Mouse (Mus musculus): ENCODE results near the gene Slain1. TPM values are rescaled to one million over a fixed set of nuclear protein-coding genes. Genes with fewer than 3 reads are reported as not detected.

The Slain1 gene
- total and polyA plus RNA-seq, 2 experiments from 2014 or later, result 20.3 to 89.7 TPM

- 15% methylated on average over 18 of the region's 18 CpGs for WGBS
- Histone ChIP-seq H3K27me3 (ENCODE audit: insufficient read depth, low read length) (no peaks in the 10 kb centered on the region), H3K4me1 (ENCODE audit: insufficient read depth, low read length) (peaks cover 7% of the 10 kb centered on the region), H3K9me3 (ENCODE audit: low read length) (no peaks in the 10 kb centered on the region), H3K9ac (replicated peaks; ENCODE audit: low read length, poor library complexity, severe bottlenecking) (peak overlapping the region; percentile 36), H3K4me2 (ENCODE audit: low read depth, low read length, poor library complexity, severe bottlenecking) (peak overlapping the region; percentile 16; the same call in 1 of the 2 replicates), H3K36me3 (ENCODE audit: insufficient read depth, low read length) (no peaks in the 10 kb centered on the region), H3K4me3 (ENCODE audit: low read depth, low read length) (peak overlapping the region; percentile 3; the same call in 1 of the 2 replicates), H3K27ac (ENCODE audit: low read depth, low read length) (peak overlapping the region; percentile 68)
- TF ChIP-seq CTCF (IDR thresholded peaks at IDR 0.05), result no peak
- ATAC-seq (ENCODE audit: low FRiP score) (peak; percentile 47), DNase-seq (ENCODE audit: low spot score) (peak; percentile 38)
Observed at GRCm38 (mm10) chr14:103679395-103680217, 29.6 kb downstream of the Slain1 start.

DNA sequence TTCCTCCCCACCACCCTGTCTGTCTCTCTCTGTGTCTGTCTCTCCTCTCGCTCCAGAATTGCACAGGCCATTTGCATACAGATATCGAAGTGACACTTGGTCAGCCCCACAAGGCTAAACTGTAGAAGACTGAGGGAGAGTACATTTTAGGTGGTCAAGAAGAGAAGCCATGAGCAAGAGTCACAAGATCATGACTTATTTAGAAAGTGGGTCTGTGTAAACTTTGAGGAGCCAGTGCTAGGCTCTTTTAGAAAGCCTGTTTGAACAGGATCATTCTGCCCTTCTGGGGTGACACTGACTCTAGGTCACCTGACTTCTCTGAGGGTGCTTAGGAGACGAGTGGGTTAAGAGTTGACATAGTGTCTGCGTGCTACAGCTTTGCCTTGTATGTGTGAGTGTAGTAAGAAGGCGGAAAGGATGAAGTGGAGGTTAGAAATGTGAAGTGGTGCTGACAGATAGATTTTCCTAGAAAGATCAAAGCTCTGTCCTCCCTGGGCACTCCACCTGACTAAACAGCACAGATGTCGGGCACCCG is 30.3 kb downstream of the Slain1 start:
- ATAC-seq (ENCODE audit: low FRiP score) (peak; percentile 36; the same call in 1 of the 2 replicates), DNase-seq (ENCODE audit: low spot score) (no peak)
- Histone ChIP-seq H3K36me3 (ENCODE audit: insufficient read depth, low read length) (no peaks in the 10 kb centered on the region), H3K4me1 (ENCODE audit: insufficient read depth, low read length) (peaks cover 7% of the 10 kb centered on the region), H3K27ac (ENCODE audit: low read depth, low read length) (peak overlapping the region; percentile 68; the same call in 1 of the 2 replicates), H3K4me3 (ENCODE audit: low read depth, low read length) (no peak overlapping the region), H3K4me2 (ENCODE audit: low read depth, low read length, poor library complexity, severe bottlenecking) (peak overlapping the region; percentile 16; the same call in 1 of the 2 replicates), H3K9ac (replicated peaks; ENCODE audit: low read length, poor library complexity, severe bottlenecking) (no peak overlapping the region), H3K9me3 (ENCODE audit: low read length) (no peaks in the 10 kb centered on the region), H3K27me3 (ENCODE audit: insufficient read depth, low read length) (no peaks in the 10 kb centered on the region)
- TF ChIP-seq CTCF (IDR thresholded peaks at IDR 0.05), result no peak
- WGBS, result 55% methylated on average over 7 of the region's 7 CpGs

- no peak overlapping the region for H3K27ac ChIP-seq (ENCODE audit: low read depth, low read length)
- no peaks in the 10 kb centered on the region for H3K27me3 ChIP-seq (ENCODE audit: insufficient read depth, low read length)
- DNase-seq (ENCODE audit: low spot score), result no peak
- no peak for TF ChIP-seq CTCF (IDR thresholded peaks at IDR 0.05)
- H3K4me3 ChIP-seq (ENCODE audit: low read depth, low read length), result no peak overlapping the region
- H3K36me3 ChIP-seq (ENCODE audit: insufficient read depth, low read length), result peaks cover 8% of the 10 kb centered on the region
- no peaks in the 10 kb centered on the region for H3K9me3 ChIP-seq (ENCODE audit: low read length)
- 29% methylated on average over 9 of the region's 9 CpGs for WGBS
- ATAC-seq (ENCODE audit: low FRiP score), result no peak
- peaks cover 7% of the 10 kb centered on the region for H3K4me1 ChIP-seq (ENCODE audit: insufficient read depth, low read length)
- no peak overlapping the region for H3K9ac ChIP-seq (replicated peaks; ENCODE audit: low read length, poor library complexity, severe bottlenecking)
- H3K4me2 ChIP-seq (ENCODE audit: low read depth, low read length, poor library complexity, severe bottlenecking), result no peak overlapping the region
Observed at GRCm38 (mm10) chr14:103682633-103683390, 32.8 kb downstream of the Slain1 start.

GRCm38 (mm10) chr14:103686994-103687393 is 37.0 kb downstream of the Slain1 start:
- DNase-seq (ENCODE audit: low spot score), result no peak
- ATAC-seq (ENCODE audit: low FRiP score), result no peak
- Histone ChIP-seq H3K9me3 (ENCODE audit: low read length) (no peaks in the 10 kb centered on the region), H3K27me3 (ENCODE audit: insufficient read depth, low read length) (no peaks in the 10 kb centered on the region), H3K36me3 (ENCODE audit: insufficient read depth, low read length) (peaks cover 21% of the 10 kb centered on the region), H3K4me1 (ENCODE audit: insufficient read depth, low read length) (no peaks in the 10 kb centered on the region; the same call in 1 of the 2 replicates), H3K4me3 (ENCODE audit: low read depth, low read length) (no peak overlapping the region), H3K4me2 (ENCODE audit: low read depth, low read length, poor library complexity, severe bottlenecking) (no peak overlapping the region), H3K9ac (replicated peaks; ENCODE audit: low read length, poor library complexity, severe bottlenecking) (no peak overlapping the region), H3K27ac (ENCODE audit: low read depth, low read length) (no peak overlapping the region)
- no peak for TF ChIP-seq CTCF (IDR thresholded peaks at IDR 0.05)
- 89% methylated on average over 2 of the region's 2 CpGs for WGBS

- H3K27me3 ChIP-seq (ENCODE audit: insufficient read depth, low read length), result no peaks in the 10 kb centered on the region
- no peaks in the 10 kb centered on the region for H3K9me3 ChIP-seq (ENCODE audit: low read length)
- TF ChIP-seq CTCF (IDR thresholded peaks at IDR 0.05), result peak; percentile 97
- H3K4me3 ChIP-seq (ENCODE audit: low read depth, low read length), result no peak overlapping the region
- peak; percentile 50; the same call in 1 of the 2 replicates for ATAC-seq (ENCODE audit: low FRiP score)
- H3K4me1 ChIP-seq (ENCODE audit: insufficient read depth, low read length), result no peaks in the 10 kb centered on the region
- WGBS, result 30% methylated on average over 1 of the region's 1 CpGs
- DNase-seq (ENCODE audit: low spot score), result peak; percentile 72
- no peak overlapping the region for H3K9ac ChIP-seq (replicated peaks; ENCODE audit: low read length, poor library complexity, severe bottlenecking)
- H3K27ac ChIP-seq (ENCODE audit: low read depth, low read length), result 0 out of 2 replicates have a peak overlapping the region, but pooled peaks have one; percentile 26
- peaks cover 26% of the 10 kb centered on the region; the same call in 1 of the 2 replicates for H3K36me3 ChIP-seq (ENCODE audit: insufficient read depth, low read length)
- no peak overlapping the region for H3K4me2 ChIP-seq (ENCODE audit: low read depth, low read length, poor library complexity, severe bottlenecking)
Observed at GRCm38 (mm10) chr14:103694295-103694694, 44.3 kb downstream of the Slain1 start.
